Mouse (Mus musculus) cortical plate, adult 2 months (tissue): ENCODE measurements around the gene Bcl11a. TPM values are rescaled to one million over a fixed set of nuclear protein-coding genes. Genes with fewer than 3 reads are reported as not detected.

Source experiments
- H3K27ac ChIP-seq: fragments of 200-500 bp; 2 replicates; pipeline ENCODE4 v1.5.1; 2012; ENCODE audit warnings: low read length, control low read depth, inconsistent platforms; ENCODE audit not compliant: insufficient read depth
- H3K4me1 ChIP-seq: fragments of 200-500 bp; 2 replicates; pipeline ENCODE4 v1.6.1; 2011; ENCODE audit warnings: low read length; ENCODE audit not compliant: control insufficient read depth, insufficient read depth
- H3K4me3 ChIP-seq: fragments of 200-500 bp; 2 replicates; pipeline ENCODE4 v1.5.1; 2011; ENCODE audit warnings: mild to moderate bottlenecking, low read length, control low read depth; ENCODE audit not compliant: insufficient read depth
- CTCF ChIP-seq: fragments of 200-500 bp; IDR thresholded peaks from 2 replicates; pipeline ENCODE4 v1.5.1; 2011; ENCODE audit warnings: mild to moderate bottlenecking, control low read depth, low read length; ENCODE audit not compliant: insufficient read depth; ENCODE audit errors: extremely low read depth
- POLR2A ChIP-seq: fragments of 200-500 bp; IDR thresholded peaks from 2 replicates; pipeline ENCODE4 v1.6.1; 2011; ENCODE audit warnings: mild to moderate bottlenecking, low read length, control low read depth; ENCODE audit not compliant: insufficient read depth; ENCODE audit errors: extremely low read depth
- polyA plus RNA-seq: library from polyadenylated mRNA; depleted of rRNA; stranded (reverse); fragments of >200 nt; gene quantifications from 2 replicates; pipeline ENCODE4 v1.2.3, GENCODE M21; 2012

The Bcl11a gene
- polyA plus RNA-seq, 1 experiment: 62.8 TPM

- H3K4me1 ChIP-seq: peaks cover 14% of the 10 kb centered on the region
- no peak overlapping the region for H3K27ac ChIP-seq
- no peak for TF ChIP-seq CTCF
- no peak for TF ChIP-seq POLR2A
- H3K4me3 ChIP-seq: no peak overlapping the region
Measured at GRCm38 (mm10) chr11:24109388-24109787, 31.5 kb downstream of the Bcl11a start.

GRCm38 (mm10) chr11:24110113-24110512 lies 32.3 kb downstream of the Bcl11a start:
- no peak overlapping the region for H3K27ac ChIP-seq
- no peak overlapping the region for H3K4me3 ChIP-seq
- peaks cover 17% of the 10 kb centered on the region for H3K4me1 ChIP-seq
- TF ChIP-seq POLR2A: no peak
- no peak for TF ChIP-seq CTCF

- TF ChIP-seq CTCF (no peak), POLR2A (no peak)
- no peak overlapping the region for H3K4me3 ChIP-seq
- no peak overlapping the region for H3K27ac ChIP-seq
- H3K4me1 ChIP-seq: peaks cover 13% of the 10 kb centered on the region
Measured at GRCm38 (mm10) chr11:24111720-24112119, 33.9 kb downstream of the Bcl11a start.

DNA sequence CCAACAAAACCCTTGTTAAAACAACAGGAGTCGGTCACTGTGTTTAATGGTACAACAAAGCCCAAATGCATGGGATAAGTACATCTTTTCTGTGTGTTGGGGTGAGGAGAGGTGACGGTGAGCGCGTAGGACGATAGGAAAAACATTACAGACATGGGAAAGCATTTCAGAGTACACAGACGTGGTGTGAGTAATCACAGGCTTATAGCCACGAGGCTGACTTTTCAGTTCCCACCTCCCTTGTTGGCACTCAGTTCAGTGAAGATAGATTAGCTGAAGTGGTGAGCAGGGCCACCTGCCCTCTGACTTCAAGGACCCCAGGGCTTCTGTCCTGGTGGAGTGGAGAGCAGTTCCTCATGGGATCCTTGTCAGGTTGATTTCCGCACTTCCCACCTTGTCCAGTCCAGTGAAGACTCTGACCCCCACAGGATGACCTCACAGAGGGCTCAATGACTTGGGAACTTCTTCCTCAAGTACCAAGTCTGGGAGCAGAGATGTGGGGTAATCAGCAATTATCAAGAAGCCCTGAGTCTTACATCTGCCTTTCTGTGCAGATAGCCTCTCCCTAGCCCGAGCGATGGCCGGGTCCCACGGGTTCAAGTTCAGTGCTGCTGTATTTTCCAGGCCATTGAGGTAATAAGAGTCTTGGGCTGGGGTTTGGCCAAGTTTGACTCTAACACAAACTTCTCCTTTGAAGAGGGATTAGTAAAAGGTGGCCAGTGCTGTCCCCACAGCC lies 37.3 kb downstream of the Bcl11a start:
- Histone ChIP-seq H3K4me3 (no peak overlapping the region), H3K4me1 (peaks cover 13% of the 10 kb centered on the region), H3K27ac (no peak overlapping the region)
- TF ChIP-seq CTCF: no peak
- TF ChIP-seq POLR2A: no peak

DNA sequence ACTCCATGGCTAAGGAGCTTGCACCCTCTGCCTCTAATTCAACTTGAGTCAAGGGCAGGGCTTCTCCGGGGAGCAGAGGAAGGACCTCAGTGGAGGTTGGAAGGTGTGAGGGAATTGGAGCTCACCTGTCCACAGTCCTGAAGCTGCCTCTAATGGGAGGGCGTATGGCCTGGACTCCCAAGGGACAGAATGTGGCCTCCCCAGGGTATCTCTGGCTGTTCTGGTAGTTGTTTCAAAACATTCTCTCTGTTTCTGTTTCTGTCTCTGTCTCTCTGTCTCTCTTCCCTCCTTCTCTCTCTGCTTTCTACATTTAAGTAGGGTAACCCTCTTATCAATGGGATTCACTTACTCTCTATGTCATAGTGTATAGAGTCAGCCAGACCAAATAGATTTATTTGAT lies 38.2 kb downstream of the Bcl11a start:
- H3K4me1 ChIP-seq: peaks cover 16% of the 10 kb centered on the region
- no peak overlapping the region for H3K4me3 ChIP-seq
- no peak overlapping the region for H3K27ac ChIP-seq
- TF ChIP-seq POLR2A: no peak
- TF ChIP-seq CTCF: no peak

GRCm38 (mm10) chr11:24116582-24117318 lies 38.9 kb downstream of the Bcl11a start:
- no peak overlapping the region for H3K4me3 ChIP-seq
- peaks cover 21% of the 10 kb centered on the region for H3K4me1 ChIP-seq
- TF ChIP-seq POLR2A (no peak), CTCF (no peak)
- no peak overlapping the region for H3K27ac ChIP-seq

DNA sequence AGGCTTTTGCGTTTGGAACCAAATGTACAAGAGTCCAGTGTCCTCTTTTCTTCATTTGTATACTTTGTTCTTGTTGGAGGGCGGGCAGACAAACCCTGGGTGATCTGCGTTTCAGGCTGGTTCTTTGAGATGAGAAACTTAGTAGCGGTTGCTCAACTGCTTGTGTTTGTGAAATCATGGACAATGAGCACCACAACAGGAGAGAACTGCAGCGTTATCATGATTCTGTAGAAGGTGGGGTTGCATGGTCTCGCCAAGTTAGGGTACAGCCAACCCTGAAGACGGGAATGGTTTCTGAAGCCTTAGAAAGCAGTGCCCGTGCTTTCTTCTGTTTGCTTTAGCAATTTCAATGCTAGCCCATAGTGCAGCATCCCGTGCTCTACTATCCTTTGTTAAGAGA lies 43.3 kb downstream of the Bcl11a start:
- Histone ChIP-seq H3K27ac (no peak overlapping the region), H3K4me1 (peaks cover 24% of the 10 kb centered on the region), H3K4me3 (no peak overlapping the region)
- TF ChIP-seq CTCF: no peak

DNA sequence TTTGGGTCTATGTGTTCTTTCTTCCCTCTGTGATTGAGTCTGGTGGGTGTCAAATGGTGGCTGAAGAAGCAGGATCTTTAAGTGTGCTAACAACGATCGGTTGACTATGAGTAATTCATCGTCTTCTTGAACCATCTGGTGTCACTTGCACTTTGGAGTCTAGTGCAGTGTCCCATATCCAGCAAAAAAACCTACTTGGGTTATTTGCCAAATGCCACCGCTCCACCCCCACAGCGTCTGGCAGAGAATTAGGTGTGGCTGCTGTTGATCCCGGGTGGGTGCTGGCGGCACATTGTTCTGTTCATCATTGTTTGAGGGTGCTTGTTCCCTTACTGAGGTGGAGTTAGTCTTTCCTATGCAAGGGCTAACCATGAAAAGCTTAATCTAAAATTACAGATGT lies 45.0 kb downstream of the Bcl11a start:
- 0 out of 2 replicates have a peak overlapping the region, but pooled peaks have one; percentile 23 for H3K27ac ChIP-seq
- H3K4me1 ChIP-seq: peaks cover 19% of the 10 kb centered on the region
- no peak overlapping the region for H3K4me3 ChIP-seq
- no peak for TF ChIP-seq CTCF
- TF ChIP-seq POLR2A: no peak

GRCm38 (mm10) chr11:24123991-24124390 lies 46.1 kb downstream of the Bcl11a start:
- no peak overlapping the region for H3K4me3 ChIP-seq
- no peak for TF ChIP-seq CTCF
- no peak for TF ChIP-seq POLR2A
- H3K27ac ChIP-seq: no peak overlapping the region
- peaks cover 19% of the 10 kb centered on the region for H3K4me1 ChIP-seq

DNA sequence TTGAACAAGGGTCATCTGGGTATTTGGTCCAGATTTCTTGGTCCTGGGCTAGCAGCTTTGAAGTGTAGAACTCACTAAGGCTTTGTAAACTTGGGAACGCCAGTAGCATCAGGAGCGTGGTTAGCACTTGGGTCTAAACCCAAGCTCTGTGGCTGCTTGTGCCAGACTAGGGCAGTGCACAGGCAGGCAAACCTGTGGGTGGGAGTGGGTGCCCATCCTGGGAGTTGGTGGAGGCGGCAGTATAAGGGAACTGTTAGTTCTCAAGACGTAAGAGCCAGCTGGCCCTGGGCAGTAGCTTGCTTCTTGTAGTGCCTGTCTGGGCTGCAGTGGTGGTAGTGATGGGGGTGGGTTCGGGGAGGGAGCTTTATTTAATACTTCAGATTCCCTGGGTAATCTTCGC lies 47.2 kb downstream of the Bcl11a start:
- no peak for TF ChIP-seq POLR2A
- TF ChIP-seq CTCF: no peak
- no peak overlapping the region for H3K27ac ChIP-seq
- H3K4me1 ChIP-seq: peaks cover 20% of the 10 kb centered on the region
- no peak overlapping the region for H3K4me3 ChIP-seq
